Mouse (Mus musculus) erythroid progenitor cell, adult 5-6 weeks (primary cell): Measurements from ENCODE around the gene Xrcc4. TPM values are rescaled to one million over a fixed set of nuclear protein-coding genes. Genes with fewer than 3 reads are reported as not detected.

ENCODE experiments used
- ATAC-seq: replicated peaks from 2 replicates; pipeline ENCODE4 v1.8.0; 2016; ENCODE audit warnings: moderate number of reproducible peaks, mild to moderate bottlenecking, moderate TSS enrichment, inconsistent platforms; ENCODE audit not compliant: poor library complexity, low FRiP score, severe bottlenecking
- total RNA-seq, 2 experiments: library from RNA; stranded (forward) in 1 of 2; stranded (reverse) in 1 of 2; fragments of 150-400 nt in 1 of 2; fragments of 186-747, 209-891 nt in 1 of 2; gene quantifications; 2 replicates each; pipeline versions ENCODE4 v1.2.3 to v1.2.4; 2015 to 2017; ENCODE audit warnings: low replicate concordance in 2 of 2

Gene Xrcc4
- total RNA-seq, 2 experiments from 2014 or later: 4.6 to 8.1 TPM

DNA sequence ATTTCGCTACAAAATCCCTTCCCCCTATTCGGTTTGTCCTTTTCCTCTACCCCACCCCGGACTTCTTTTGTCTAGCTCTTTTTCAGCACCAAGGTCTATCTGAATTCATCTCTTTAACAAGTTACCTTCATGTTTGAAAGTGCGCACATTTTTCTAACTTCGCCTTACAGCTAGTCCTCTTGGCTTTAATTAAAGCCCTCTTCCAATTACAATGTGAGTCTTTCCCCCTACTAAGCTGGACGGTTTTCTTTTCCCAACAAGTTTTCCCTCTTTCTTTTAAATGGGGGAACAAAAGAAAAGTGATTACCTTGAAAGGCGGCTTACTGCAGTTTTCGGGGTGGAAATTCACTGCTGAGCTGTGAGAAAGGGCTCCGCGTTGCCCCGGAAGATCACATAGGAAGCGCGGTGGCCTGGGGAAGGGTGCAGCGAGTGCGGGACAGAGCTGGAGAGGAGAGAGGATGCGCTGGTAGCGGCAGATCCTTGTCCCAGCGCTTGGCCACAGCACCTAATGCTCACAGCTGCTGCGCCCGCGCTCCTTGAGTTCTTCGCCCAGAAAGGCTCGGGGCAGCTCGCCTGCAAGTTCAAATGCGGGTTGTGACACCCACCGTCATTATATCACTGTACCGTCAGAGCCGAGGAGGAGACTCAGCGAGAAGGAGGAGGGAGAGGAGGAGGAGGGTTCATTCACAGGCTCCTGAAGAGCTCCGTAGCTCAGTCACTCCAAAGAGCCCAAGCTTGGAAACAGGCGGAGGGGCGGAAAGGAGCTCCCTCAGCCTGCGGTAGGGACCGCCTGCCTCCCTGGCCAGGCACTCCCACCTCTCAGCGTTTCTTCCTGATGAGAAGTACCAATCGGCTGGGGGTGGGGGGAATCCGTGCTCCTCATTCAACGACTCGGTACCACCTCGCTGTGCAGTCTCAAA, 347.4 kb downstream of the Xrcc4 start, which contains the start of gene Vcan:
Gene Vcan, minus strand, starts transcription at position 744 of the 920 bp plus-strand sequence.
- no peak for ATAC-seq

DNA sequence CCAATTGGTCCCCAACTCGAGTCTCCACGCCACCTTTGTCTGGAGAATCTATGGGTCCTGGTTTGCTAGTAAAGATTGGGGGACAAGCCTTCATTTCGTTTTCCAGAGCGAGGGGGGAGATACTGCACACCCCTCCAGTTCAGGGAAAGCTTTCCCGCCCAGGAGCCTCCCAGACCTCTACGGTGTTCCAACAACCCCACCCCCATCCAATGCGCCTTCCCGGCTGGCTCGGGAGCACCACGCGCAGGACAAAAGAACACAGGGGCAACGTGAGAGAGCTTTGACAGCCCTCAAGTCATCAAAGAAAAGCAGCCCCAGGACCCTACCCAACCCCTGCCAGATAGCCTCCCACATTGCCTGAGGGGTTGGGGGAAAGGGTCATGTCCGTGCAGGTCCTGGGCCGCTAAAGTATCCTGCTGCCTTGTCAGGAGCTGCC, 348.3 kb downstream of the Xrcc4 start:
- ATAC-seq: no peak

DNA sequence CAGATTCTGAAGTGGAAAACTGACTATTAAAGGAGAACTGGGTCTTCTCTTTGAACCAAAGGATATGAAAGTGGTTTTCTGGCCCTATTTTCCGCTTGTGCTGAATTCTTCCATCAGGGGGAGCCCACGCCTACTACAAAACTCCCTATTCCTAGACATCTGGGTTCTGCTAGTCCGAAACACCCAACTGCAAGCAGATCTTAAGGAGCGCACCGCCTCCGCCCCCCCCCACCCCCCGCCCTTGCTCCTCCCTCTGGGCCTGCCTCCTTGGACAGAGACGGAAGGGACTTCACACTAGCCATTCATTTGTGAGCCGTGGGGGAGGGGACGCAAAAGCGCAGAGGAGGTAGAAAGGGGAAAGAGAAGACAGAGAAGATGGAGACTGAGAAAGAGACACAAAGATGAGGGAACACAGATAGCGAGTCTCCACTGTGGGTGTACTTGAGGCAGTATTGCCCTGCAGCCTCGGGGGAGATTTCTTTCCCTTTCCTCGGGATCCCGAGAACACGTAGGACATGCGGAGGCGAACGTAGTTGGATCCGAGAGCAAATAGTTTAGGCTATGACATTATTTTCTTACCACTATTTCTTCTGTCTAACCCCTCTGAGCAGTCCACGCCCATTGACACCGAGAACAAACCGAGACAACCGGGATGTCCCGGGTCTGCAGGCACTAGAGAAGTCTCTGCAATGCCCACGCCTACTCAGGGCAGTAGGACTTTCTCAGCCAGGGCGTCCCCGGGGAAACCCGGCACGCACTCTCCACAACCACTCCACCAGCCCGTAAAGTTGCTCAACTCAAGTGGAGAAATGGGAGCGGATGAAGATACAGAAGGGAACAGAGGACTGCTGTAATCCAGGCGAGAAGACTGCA, 348.9 kb downstream of the Xrcc4 start:
- ATAC-seq: no peak

DNA sequence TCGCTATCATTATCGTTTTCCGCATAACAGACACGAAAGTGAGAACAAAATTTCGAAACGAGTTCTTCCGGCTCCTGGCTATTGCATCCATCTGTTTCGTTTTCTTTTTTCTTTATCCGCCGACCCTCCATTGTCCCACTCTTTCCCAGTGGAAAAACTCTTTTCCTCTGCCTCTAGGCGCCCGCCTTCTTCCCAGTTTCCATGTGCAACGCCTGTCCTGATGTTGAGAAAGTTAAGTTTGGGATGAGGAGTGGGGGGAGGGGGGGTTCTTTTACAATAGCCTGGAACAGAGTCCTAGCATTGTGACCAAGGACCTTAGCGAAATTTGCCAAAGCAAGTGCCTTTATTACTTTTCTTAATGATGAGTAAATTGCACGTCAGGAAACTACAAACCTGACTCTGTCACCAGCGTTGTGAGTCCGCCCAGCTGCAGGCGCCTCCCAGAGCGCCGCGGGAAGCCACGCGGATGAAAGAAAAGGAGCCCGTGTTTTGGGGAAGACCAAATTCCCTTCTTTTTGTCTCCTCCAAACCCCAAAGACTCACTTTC, 349.6 kb downstream of the Xrcc4 start:
- no peak for ATAC-seq

DNA sequence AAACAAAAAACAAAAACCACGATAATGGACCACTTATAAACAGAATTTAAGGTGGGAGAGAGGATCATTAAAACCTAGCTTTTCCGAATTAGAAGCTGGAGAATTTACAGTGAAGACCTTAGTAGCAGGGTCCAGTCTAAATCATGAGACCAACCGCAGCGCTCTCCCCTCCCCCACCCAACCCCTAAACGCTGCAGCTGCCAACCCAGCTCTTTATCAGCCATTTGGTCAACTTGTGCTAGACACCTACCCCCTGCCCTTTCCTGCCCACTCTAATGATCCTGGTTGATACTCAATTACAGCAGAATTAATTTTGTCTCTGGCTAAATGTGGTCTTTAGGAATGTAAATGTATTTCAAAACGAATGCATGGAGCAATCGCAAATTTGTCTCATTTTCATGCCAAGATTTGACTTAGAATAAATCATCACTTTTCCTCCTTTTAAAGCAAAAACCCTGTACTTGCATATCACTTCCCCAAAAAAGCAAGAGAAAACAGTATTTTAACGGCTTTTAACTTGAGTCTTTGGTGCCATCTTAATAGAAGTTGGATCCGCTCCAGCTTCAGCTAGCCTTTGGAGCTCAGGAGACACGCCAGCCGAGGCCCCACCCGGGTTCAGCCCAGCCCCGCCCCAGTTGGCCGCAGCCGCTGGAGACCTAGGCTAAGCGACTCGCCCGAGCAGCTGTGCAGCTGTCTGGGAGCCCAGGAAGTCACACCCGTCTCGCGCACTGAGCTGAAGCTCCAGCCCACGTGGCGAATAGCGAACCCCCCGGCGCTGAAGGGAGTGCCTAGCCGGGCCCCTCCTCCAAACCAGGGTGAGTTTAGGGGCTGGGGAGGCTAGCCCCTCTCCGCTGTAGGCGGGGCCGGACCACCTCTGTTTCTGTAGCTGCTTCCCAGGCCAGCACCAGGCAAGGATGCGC, 350.4 kb downstream of the Xrcc4 start:
- ATAC-seq: peak; percentile 59; the same call in 1 of the 2 replicates

DNA sequence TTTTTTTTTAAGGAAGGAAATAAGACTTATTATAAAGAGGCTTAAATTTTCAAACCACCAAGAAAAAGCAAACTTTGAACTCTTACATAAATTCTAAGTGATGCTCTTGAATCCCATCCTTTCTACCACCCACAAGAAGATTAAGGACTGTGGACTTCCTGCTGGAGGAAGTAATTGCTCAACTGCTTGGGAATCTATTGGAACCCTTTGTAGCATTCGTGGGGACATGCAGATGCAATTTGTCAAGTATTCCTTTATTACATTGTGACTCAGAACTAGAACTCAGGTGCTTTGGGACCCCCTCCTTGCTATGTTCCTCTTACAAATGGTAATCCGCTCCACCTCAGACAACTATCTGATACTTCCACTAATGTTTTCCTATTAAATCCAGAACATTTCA, 351.1 kb downstream of the Xrcc4 start:
- no peak for ATAC-seq

DNA sequence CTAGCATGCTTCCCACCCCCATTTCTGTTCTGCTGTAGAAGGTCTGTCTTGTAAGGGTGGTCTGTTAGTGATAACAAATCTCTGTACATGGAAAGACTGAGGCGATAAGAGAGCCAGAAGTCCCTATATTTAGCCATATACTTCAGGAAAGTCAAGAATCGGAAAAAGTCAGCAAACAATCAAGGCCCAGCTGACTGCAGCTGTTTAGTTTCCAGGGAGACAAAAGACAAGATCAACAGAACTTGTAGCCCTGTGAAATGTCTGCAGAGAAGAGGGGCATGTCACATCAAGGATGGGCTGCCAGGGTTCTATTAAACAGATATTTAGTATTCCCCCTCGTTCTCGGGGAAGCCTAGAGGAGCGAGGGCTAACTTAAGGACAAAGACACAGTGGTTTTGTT, 354.3 kb downstream of the Xrcc4 start:
- no peak for ATAC-seq

DNA sequence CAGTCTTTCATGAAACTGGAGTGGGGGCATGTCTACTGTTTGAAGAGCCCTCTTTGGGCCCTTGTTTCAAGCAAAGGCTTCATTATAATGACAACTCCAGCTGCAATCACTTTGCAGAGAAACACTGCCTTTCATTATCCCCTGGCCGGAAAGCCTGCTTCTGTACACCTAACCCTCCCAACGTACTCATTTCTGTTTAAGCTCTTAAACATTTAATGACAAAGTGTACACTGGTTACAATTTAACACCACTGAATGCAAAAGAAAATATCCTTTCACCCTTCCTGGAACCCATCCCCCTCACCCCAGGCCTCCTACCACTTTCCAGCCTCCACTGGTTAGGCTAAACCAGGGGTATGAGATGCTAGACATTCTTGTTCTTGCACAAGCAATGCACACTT, 362.9 kb downstream of the Xrcc4 start:
- ATAC-seq: no peak

Other genes with a start within 250 kb of the Xrcc4 start
- 10.9 and 15.1 TPM in 2 replicates for gene Tmem167, start 485 bp downstream of the Xrcc4 start, total RNA-seq (2015; ENCODE audit: low replicate concordance)
- 10.1 and 12.7 TPM in 2 replicates for gene Tmem167, start 485 bp downstream of the Xrcc4 start, total RNA-seq (2017; ENCODE audit: low replicate concordance)